Mouse (Mus musculus) kidney, postnatal 14 days (tissue): Measurements from ENCODE around the gene Olfml2b.

Experiments used
- DNase-seq: peaks from one replicate; pipeline ENCODE4 v3.0.0; 2022; ENCODE audit warnings: mixed read lengths

Olfml2b gene

GRCm38 (mm10) chr1:170697771-170698356, 53.5 kb downstream of the Olfml2b start:
- peak; percentile 75 for DNase-seq

- no peak for DNase-seq
Observed at GRCm38 (mm10) chr1:170698771-170699170, 54.4 kb downstream of the Olfml2b start.

- no peak for DNase-seq
Observed at GRCm38 (mm10) chr1:170699553-170699952, 55.2 kb downstream of the Olfml2b start.

- no peak for DNase-seq
Observed at GRCm38 (mm10) chr1:170700496-170701027, 56.2 kb downstream of the Olfml2b start.

- DNase-seq, result no peak
Observed at GRCm38 (mm10) chr1:170701178-170701577, 56.8 kb downstream of the Olfml2b start.

GRCm38 (mm10) chr1:170701582-170701981, 57.2 kb downstream of the Olfml2b start:
- no peak for DNase-seq

GRCm38 (mm10) chr1:170702263-170702662, 57.9 kb downstream of the Olfml2b start:
- DNase-seq, result no peak

- DNase-seq, result no peak
Observed at GRCm38 (mm10) chr1:170702958-170703357, 58.6 kb downstream of the Olfml2b start.

- DNase-seq, result no peak
Observed at GRCm38 (mm10) chr1:170704103-170704502, 59.8 kb downstream of the Olfml2b start.

- DNase-seq, result no peak
Observed at GRCm38 (mm10) chr1:170704911-170705594, 60.7 kb downstream of the Olfml2b start.

- no peak for DNase-seq
Observed at GRCm38 (mm10) chr1:170706046-170706445, 61.7 kb downstream of the Olfml2b start.

- DNase-seq, result no peak
Observed at GRCm38 (mm10) chr1:170709034-170709433, 64.7 kb downstream of the Olfml2b start.

GRCm38 (mm10) chr1:170709481-170709880, 65.1 kb downstream of the Olfml2b start:
- DNase-seq, result peak; percentile 13

- no peak for DNase-seq
Observed at GRCm38 (mm10) chr1:170709969-170710368, 65.6 kb downstream of the Olfml2b start.

- DNase-seq, result no peak
Observed at GRCm38 (mm10) chr1:170711731-170712130, 67.4 kb downstream of the Olfml2b start.

- DNase-seq, result no peak
Observed at GRCm38 (mm10) chr1:170717241-170717828, 73.0 kb downstream of the Olfml2b start.

GRCm38 (mm10) chr1:170718133-170718810, 73.9 kb downstream of the Olfml2b start:
- no peak for DNase-seq

- peak; percentile 40 for DNase-seq
Observed at GRCm38 (mm10) chr1:170721560-170721959, 77.2 kb downstream of the Olfml2b start.

GRCm38 (mm10) chr1:170728524-170728923, 84.2 kb downstream of the Olfml2b start:
- peak; percentile 19 for DNase-seq

GRCm38 (mm10) chr1:170729267-170729962, 85.1 kb downstream of the Olfml2b start:
- no peak for DNase-seq

GRCm38 (mm10) chr1:170731865-170732595, 87.7 kb downstream of the Olfml2b start:
- DNase-seq, result no peak
